Mouse (Mus musculus) spleen, postnatal 10 days (tissue): ENCODE measurements around the gene Pik3r3.
A peak's percentile ranks its signal among the peaks of the same experiment; 100 is the strongest.
"Not testable (repeated sequence)": the region's sequence is repeated elsewhere in the genome, so short reads cannot be mapped to it uniquely, and the experiment has no call there.

Experiments
- DNase-seq, 2 experiments: peaks; one replicate each; pipeline ENCODE4 v3.0.0; 2021 to 2022; ENCODE audit warnings: low spot score in 2 of 2

Pik3r3 gene

DNA sequence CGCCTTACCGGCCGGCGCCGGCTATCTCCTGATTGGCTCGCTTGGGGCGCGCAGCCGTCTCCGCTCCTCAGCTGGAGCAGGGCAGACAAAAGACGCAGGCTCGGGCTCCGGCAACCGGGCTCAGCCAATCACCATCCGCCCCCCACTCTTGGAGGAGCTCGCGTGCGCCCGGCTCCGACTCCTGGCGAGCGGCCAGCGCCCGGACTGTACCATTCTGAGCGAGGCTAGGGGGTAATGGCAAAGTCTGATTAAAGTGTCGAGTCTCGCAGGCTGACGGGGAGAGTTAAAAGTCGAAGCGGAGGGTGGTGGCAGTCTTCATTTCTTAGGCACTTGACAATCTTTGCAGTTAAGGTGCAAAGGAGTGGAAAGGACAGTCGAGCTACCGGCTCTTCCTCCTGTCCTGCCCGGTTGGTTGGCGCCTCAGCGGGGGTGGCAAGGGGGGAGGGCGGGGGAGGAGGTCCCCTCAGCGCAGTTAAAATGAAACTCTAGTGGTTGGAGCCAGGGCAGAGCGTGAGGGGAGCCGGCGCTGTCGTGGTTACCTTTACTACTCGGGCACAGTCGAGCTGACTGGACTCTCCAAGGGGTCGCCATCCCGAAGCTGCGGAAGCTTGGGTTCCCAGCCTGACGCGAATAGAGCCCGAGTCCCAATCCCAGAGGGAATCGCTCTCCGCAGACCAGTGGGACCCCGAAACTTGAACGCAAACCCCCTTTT lies at the start of gene Pik3r3:
Pik3r3 (plus strand) TSS at position 479 of the 712 bp plus-strand sequence.
- DNase-seq = peak; percentile 97

- no peak for DNase-seq
Measured at GRCm38 (mm10) chr4:116173072-116173471, 48.3 kb upstream of the Pik3r3 start, which contains the start of the genes 1700042G07Rik and Gm49337. 1700042G07Rik (plus strand) TSS chr4:116173372. Gm49337 (plus strand) TSS chr4:116173384.

DNA sequence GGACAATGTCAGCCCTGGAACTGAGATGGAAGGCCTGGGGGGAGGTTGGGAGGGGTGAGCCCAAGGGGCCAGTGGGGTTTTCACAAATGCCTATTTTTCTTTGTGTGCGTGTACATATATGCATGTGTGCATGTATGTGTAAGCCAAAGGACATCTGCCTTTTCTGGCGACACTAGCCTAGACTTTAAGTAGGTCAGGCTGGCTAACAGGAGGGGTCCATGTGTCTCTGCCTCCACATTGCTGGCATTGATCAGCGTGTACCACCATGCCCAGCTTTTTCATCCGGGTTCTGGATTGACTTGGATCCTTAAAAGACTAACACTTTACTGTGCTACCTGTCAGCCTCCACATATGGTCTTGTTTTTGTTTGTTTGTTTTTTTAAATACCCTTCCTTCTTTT lies 47.7 kb upstream of the Pik3r3 start:
- DNase-seq = no peak

DNA sequence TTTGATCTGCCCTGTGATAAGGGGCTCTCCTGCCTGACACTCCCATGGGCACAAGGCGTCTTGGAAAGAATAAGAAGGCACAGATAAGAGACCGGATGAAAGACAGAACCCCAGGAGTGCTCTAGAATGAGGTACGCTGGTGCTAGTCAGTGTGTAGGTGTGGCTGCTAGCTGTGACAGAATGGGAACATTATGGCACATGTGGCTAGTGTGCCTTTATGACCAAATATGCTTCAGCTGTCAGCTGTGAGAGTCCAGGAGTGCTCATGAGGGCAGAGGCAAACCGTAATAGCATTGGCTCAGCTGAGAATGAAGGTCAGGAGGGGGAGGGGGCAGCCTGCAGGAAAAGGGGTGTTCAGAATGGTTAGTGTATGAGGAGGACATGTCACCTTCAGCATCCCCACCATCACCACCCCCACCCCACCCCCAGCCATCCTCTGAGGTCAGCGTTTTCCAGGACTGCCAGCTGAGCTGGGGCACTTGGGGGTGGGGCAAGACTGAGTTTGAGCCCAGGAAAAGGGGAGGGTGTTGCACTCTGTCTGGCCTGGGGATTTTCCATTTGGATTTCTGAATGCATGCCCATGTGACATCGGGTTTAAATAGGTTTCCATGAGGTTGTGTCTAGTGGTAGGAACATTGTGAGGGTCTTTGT lies 46.8 kb upstream of the Pik3r3 start:
- no peak for DNase-seq

GRCm38 (mm10) chr4:116175136-116175535 lies 46.3 kb upstream of the Pik3r3 start:
- no peak for DNase-seq

DNA sequence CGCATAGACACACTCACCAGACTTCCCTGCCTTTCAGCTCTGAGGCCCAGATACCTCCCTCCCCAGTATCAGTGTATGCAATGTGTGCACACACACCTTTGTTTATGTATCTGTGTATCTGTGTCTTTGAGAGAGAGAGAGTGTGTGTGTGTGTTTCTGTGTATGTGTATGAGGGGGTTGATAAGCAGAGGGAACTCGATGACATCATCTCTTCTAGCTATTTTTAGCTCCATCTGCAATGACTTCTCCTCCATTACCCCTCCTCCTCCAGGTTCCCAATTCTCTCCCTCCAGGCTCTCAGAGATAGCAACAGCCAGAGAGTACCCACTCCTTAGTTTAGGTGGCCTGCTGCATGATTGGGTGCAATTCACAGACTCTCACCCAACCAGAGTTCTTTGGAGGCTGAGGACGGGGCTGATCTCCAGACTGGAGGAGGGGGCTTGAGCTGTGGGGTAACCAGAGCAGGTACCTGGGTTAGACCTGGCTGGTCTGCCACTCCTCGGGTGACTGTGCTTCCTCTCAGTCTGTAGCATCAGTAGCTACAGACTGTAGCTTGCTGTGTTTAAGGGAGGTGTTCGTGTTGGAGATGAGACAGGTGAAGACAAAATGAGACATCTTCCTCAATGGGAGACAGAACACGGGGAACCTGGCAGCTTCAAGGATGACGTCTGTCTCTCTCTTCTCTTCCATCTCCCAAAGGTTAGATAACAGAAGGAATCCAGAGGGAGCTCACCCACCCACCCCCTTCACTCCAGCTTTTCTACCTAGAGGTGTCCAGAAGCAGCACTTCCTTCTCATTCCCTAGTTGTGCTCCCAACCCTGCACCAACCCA lies 45.5 kb upstream of the Pik3r3 start:
- no peak for DNase-seq

GRCm38 (mm10) chr4:116176543-116176988 lies 44.9 kb upstream of the Pik3r3 start:
- peak in 1 of 2 experiments; percentile 38 for DNase-seq

GRCm38 (mm10) chr4:116177140-116177539 lies 44.3 kb upstream of the Pik3r3 start:
- peak; percentile 17 to 46 for DNase-seq

- DNase-seq = no peak
Measured at GRCm38 (mm10) chr4:116182079-116182478, 39.3 kb upstream of the Pik3r3 start.

DNA sequence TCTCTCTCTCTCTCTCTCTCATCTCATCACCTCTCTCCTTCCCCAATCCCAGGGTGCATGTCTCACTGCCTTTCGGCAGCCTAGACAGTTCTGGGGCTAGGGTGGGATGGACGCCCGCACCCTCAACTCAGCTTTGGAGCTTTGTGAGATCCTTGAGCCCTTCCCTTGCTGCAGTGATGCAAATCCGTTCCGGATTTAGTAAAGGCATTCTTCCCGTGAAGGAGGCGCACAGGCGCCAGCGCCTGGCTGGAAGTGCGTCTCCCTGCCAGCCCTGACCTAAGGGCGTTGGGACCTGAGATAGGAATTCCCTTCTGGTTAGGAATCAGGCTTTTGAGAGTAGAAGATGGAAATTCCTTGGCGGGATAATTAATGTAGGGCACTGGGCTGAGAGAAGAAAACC lies 38.7 kb upstream of the Pik3r3 start:
- DNase-seq = no peak

DNA sequence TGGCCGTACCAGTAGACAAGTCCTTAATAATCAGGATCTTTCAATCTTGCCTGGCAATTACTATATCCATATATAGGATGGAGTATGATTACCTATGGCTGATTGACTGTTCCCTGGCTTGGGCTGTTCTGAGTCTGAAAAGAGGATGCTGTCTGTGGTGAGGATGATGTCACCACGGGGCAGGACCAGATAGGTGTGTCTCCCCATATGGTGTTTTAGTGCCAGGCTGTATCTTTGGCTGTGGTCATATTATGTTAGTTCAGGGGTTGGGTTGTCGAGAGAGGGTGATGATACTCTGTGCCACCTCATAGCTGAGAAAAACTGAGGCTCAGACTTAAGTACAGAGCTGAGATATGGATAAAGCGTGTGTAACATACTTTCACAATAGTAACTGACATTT lies 36.3 kb upstream of the Pik3r3 start:
- no peak for DNase-seq

DNA sequence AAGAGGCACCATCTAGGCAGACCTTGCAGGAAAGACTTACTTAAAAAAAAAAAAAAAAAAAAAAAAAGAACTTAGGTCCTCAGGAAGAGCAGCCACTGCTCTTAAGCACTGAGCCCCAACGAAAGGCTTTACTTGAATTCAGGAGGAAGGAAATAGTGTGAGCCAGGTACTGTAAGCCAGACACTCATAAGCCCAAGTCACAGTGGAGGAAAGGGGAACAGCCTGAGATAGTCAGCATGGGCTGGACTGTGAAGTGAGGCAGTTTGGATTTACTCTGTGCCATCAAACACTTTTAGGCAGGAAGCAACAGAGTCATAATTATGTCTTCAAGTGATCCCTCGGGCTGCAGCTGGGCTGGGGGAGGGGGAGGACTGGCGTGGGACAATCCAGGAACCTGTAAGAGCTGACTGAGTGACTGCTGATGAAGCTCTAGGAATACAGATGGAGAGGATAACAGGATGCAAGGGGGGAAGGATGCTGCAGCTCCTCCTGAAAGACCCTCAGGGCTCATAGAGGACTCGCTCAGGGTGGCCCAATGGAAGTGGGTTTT lies 29.1 kb upstream of the Pik3r3 start:
- DNase-seq = no peak

GRCm38 (mm10) chr4:116193583-116194383 lies 27.6 kb upstream of the Pik3r3 start:
- DNase-seq = peak in 1 of 2 experiments; percentile 29

- DNase-seq = no peak
Measured at GRCm38 (mm10) chr4:116198422-116198821, 23.0 kb upstream of the Pik3r3 start.

- no peak for DNase-seq
Measured at GRCm38 (mm10) chr4:116204422-116204821, 17.0 kb upstream of the Pik3r3 start.

DNA sequence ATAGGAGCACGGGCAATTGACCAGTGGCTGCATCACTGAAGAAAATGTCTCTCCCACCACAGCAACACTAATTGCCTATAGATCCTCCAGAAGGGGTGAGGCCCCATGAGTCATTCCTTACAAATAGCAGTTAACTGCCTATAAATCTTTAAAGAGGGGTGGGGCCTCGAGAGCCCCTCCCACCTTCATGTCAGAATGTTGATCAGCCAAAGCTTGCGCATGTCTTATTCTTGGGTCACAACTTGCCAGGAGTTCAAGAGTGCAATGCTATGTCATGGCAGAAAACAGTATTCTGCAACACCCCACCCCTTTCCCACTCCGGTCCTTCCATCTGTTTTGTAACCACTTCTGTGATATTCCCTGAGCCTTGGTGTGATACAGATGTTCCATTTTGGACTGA lies 14.9 kb upstream of the Pik3r3 start:
- no peak for DNase-seq

GRCm38 (mm10) chr4:116208891-116209290 lies 12.5 kb upstream of the Pik3r3 start:
- no peak for DNase-seq

DNA sequence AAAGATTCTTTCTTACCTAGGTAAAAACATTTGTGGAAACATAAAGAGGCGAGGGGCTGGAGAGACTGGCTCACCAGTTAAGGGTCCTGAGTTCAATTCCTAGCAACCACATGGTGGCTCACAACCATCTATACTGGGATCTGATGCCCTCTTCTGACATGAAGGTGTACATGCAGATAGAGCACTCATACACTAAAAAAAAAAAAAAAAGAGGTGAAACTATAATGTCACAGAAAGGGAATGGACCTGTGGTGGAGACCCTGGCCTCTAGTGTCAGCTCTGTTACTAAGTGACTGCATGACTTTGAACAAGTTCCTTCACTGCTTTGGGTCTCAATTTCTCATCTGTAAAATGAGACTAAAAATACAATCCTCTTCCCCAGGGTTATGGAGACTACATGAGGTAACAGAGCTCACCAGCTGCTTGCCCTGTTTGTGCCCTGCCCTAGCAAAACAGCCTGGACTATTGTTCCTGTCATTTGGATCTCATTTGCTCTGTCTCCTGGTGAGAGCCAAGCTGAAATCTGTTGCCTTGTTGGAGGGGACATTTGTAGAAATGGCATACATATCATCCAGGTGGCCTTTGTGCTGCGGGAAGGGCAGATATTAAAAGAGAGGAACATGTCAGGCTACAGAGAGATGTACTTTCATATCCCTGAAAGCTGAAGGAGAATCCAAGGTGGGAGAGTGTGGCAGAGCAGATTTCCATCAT lies 5.4 kb upstream of the Pik3r3 start:
- DNase-seq = no peak

GRCm38 (mm10) chr4:116217046-116217445 lies 4.4 kb upstream of the Pik3r3 start:
- no peak for DNase-seq

GRCm38 (mm10) chr4:116217661-116218060 lies 3.8 kb upstream of the Pik3r3 start:
- not testable (repeated sequence) for DNase-seq
